20 mouse cellular contexts compared by ENCODE assay signal in genomic region chr12:111787015-111787414, GRCm38 (mm10). TPM values are rescaled to one million over a fixed set of nuclear protein-coding genes. Genes with fewer than 3 reads are reported as not detected.
DNase-seq lines count a peak whose midpoint lies in the region; ATAC-seq and TF ChIP-seq lines count a peak whose summit lies in the region.
"Had no signal": no experiment of that assay in that cellular context is flagged by ENCODE, and none has a peak within 500 bp of the region (broad histone marks: within the 10 kb centered on the region; RNA-seq: fewer than 3 reads in every experiment).

No protein-coding gene starts in this region.

- ATAC-seq in kidney, embryonic 14.5 days (ENCODE audit: low FRiP score, low TSS enrichment) = 0 out of 2 replicates have a peak, but pooled peaks have one; percentile 37
- ATAC-seq in liver, embryonic 13.5 days (ENCODE audit: low read depth) = peak; percentile 74
- ATAC-seq in megakaryocyte progenitor cell, adult 5-6 weeks (replicated peaks; ENCODE audit: poor library complexity) = peak; percentile 87
- ATAC-seq: CD4-positive, CD25-positive, alpha-beta regulatory T cell, adult 4 months; forebrain, embryonic 15.5 days had no signal

- H3K27ac ChIP-seq in kidney, embryonic 14.5 days (ENCODE audit: low read depth, low read length) = no peak overlapping the region
- no peak overlapping the region for H3K27ac ChIP-seq in kidney, adult 2 months (ENCODE audit: insufficient read depth, low read depth, low read length)
- 0 out of 2 replicates have a peak overlapping the region, but pooled peaks have one; percentile 40 for H3K27ac ChIP-seq in liver, embryonic 13.5 days
- H3K27ac ChIP-seq: embryonic facial prominence, embryonic 12.5 days; forebrain, embryonic 15.5 days; heart, embryonic 13.5 days; hindbrain, embryonic 12.5 days had no signal

- H3K27me3 ChIP-seq in kidney, embryonic 14.5 days (ENCODE audit: control insufficient read depth, insufficient read depth, low read length) = no peaks in the 10 kb centered on the region
- H3K27me3 ChIP-seq in kidney, adult 2 months (replicated peaks; ENCODE audit: control insufficient read depth, insufficient read depth, low read length) = no peaks in the 10 kb centered on the region
- no peaks in the 10 kb centered on the region for H3K27me3 ChIP-seq in liver, embryonic 13.5 days
- H3K27me3 ChIP-seq: embryonic facial prominence, embryonic 12.5 days; forebrain, embryonic 15.5 days; heart, embryonic 13.5 days; hindbrain, embryonic 12.5 days had no signal

- no peak overlapping the region for H3K9ac ChIP-seq in kidney, embryonic 14.5 days (ENCODE audit: low read depth, low read length)
- no peak overlapping the region for H3K9ac ChIP-seq in liver, embryonic 13.5 days
- H3K9ac ChIP-seq: embryonic facial prominence, embryonic 12.5 days; forebrain, embryonic 15.5 days; heart, embryonic 13.5 days; hindbrain, embryonic 12.5 days had no signal

- H3K4me2 ChIP-seq in kidney, embryonic 14.5 days (replicated peaks; ENCODE audit: low read depth, low read length) = no peak overlapping the region
- no peak overlapping the region for H3K4me2 ChIP-seq in liver, embryonic 13.5 days
- H3K4me2 ChIP-seq: embryonic facial prominence, embryonic 12.5 days; forebrain, embryonic 15.5 days; heart, embryonic 13.5 days; hindbrain, embryonic 12.5 days had no signal

- no peak overlapping the region for H3K4me3 ChIP-seq in kidney, embryonic 14.5 days (ENCODE audit: low read length)
- H3K4me3 ChIP-seq in kidney, adult 2 months (ENCODE audit: insufficient read depth, low read depth, low read length) = no peak overlapping the region
- no peak overlapping the region for H3K4me3 ChIP-seq in liver, embryonic 13.5 days (replicated peaks)
- H3K4me3 ChIP-seq: embryonic facial prominence, embryonic 12.5 days; forebrain, embryonic 15.5 days; heart, embryonic 13.5 days; hindbrain, embryonic 12.5 days had no signal

- peaks cover 88% of the 10 kb centered on the region for H3K36me3 ChIP-seq in kidney, embryonic 14.5 days (ENCODE audit: control insufficient read depth, insufficient read depth, low read length)
- H3K36me3 ChIP-seq in kidney, adult 2 months (ENCODE audit: control insufficient read depth, insufficient read depth, low read length) = no peaks in the 10 kb centered on the region; the same call in 1 of the 2 replicates
- peaks cover 92% of the 10 kb centered on the region for H3K36me3 ChIP-seq in liver, embryonic 13.5 days

- H3K9me3 ChIP-seq in kidney, embryonic 14.5 days (ENCODE audit: control insufficient read depth, low read length) = no peaks in the 10 kb centered on the region
- no peaks in the 10 kb centered on the region for H3K9me3 ChIP-seq in liver, embryonic 13.5 days (replicated peaks)
- H3K9me3 ChIP-seq: embryonic facial prominence, embryonic 12.5 days; forebrain, embryonic 15.5 days; heart, embryonic 13.5 days; hindbrain, embryonic 12.5 days had no signal

- no peak for TF ChIP-seq CTCF in kidney, adult 2 months (conservative IDR thresholded peaks at IDR 0.05; ENCODE audit: insufficient read depth, insufficient read length, low read depth, low read length)

- no peak for TF ChIP-seq POLR2A in kidney, adult 2 months (IDR thresholded peaks at IDR 0.05; ENCODE audit: low read depth, low read length)

- H3K4me1 ChIP-seq in kidney, embryonic 14.5 days (ENCODE audit: control insufficient read depth, insufficient read depth, low read length) = no peaks in the 10 kb centered on the region
- H3K4me1 ChIP-seq in kidney, adult 2 months (ENCODE audit: control insufficient read depth, insufficient read depth, low read length) = peaks cover 21% of the 10 kb centered on the region; the same call in 1 of the 2 replicates
- H3K4me1 ChIP-seq in liver, embryonic 13.5 days (replicated peaks) = peaks cover 54% of the 10 kb centered on the region
- H3K4me1 ChIP-seq: embryonic facial prominence, embryonic 12.5 days; hindbrain, embryonic 12.5 days had no signal

- no peak for DNase-seq in kidney, adult 2 months
- peak; percentile 17 for DNase-seq in c-Kit-positive CD71-positive TER-119-positive erythroid progenitor cells, embryonic 14.5 days (ENCODE audit: low spot score)
- DNase-seq in liver, embryonic 13.5 days = peak; percentile 44
- DNase-seq in right cerebral cortex, postnatal 14 days = no peak
- no peak for DNase-seq in neural tube, embryonic 10.5 days (ENCODE audit: extremely low spot score, low spot score)
- no peak for DNase-seq in cerebellum, adult 11 months
- DNase-seq: adrenal gland, postnatal 14 days; B cell, adult 2 months; cerebellum, adult 8-10 months; cerebellum, postnatal 14 days; gastrocnemius, postnatal 36 days; heart, adult 11 months; heart, postnatal 36 days had no signal

- WGBS in kidney, embryonic 14.5 days = 96% methylated on average over 6 of the region's 6 CpGs
- WGBS in kidney, adult 2 months = 97% methylated on average over 6 of the region's 6 CpGs
- WGBS in liver, embryonic 13.5 days (ENCODE audit: insufficient replicate concordance) = 36% methylated on average over 6 of the region's 6 CpGs

RNA-seq across cellular contexts. Expression of gene Xrcc3, which starts 26.7 kb away (rescaled TPM):
- 11.2 and 20.3 TPM in 2 replicates for polyA plus RNA-seq in kidney, embryonic 14.5 days (2014; fragmentation: Nextera tagmentation; extraction: Ambion mirVana)
- polyA plus RNA-seq in kidney, adult 2 months (2012; rRNA removed) = 5.3 and 6.0 TPM in 2 replicates
- 3.9 and 5.1 TPM in 2 replicates for polyA plus RNA-seq in liver, embryonic 13.5 days (2015; fragmentation: Nextera tagmentation; extraction: Ambion mirVana)
- total RNA-seq in megakaryocyte progenitor cell, adult 5-6 weeks (2015) = 8.8 and 14.8 TPM in 2 replicates
- total RNA-seq in megakaryocyte progenitor cell, adult 5-6 weeks (2017) = 8.2 and 15.1 TPM in 2 replicates

RNA-seq across cellular contexts. Expression of gene Zfyve21, which starts 27.0 kb away (rescaled TPM):
- 110 and 113 TPM in 2 replicates for polyA plus RNA-seq in kidney, embryonic 14.5 days (2014; fragmentation: Nextera tagmentation; extraction: Ambion mirVana)
- polyA plus RNA-seq in kidney, adult 2 months (2012; rRNA removed) = 97.0 and 105 TPM in 2 replicates
- 53.3 and 54.7 TPM in 2 replicates for polyA plus RNA-seq in liver, embryonic 13.5 days (2015; fragmentation: Nextera tagmentation; extraction: Ambion mirVana)
- 7.5 and 8.7 TPM in 2 replicates for total RNA-seq in megakaryocyte progenitor cell, adult 5-6 weeks (2015)
- 7.5 and 9.6 TPM in 2 replicates for total RNA-seq in megakaryocyte progenitor cell, adult 5-6 weeks (2017)

RNA-seq across cellular contexts. Expression of gene Klc1, which starts 28.4 kb away (rescaled TPM):
- polyA plus RNA-seq in kidney, embryonic 14.5 days (2014; fragmentation: Nextera tagmentation; extraction: Ambion mirVana) = 76.4 and 91.6 TPM in 2 replicates
- 40.3 and 44.3 TPM in 2 replicates for polyA plus RNA-seq in kidney, adult 2 months (2012; rRNA removed)
- 22.5 and 24.0 TPM in 2 replicates for polyA plus RNA-seq in liver, embryonic 13.5 days (2015; fragmentation: Nextera tagmentation; extraction: Ambion mirVana)
- 20.8 and 24.1 TPM in 2 replicates for total RNA-seq in megakaryocyte progenitor cell, adult 5-6 weeks (2015)
- total RNA-seq in megakaryocyte progenitor cell, adult 5-6 weeks (2017) = 37.9 and 76.1 TPM in 2 replicates

Comparison
In these comparisons a context has a peak if more than half of its experiments do, and no peak if none do; other contexts are left out.
1. ATAC-seq: peak in every context shown above with its lines; median percentile 87 in megakaryocyte progenitor cell, adult 5-6 weeks; 74 in liver, embryonic 13.5 days; 37 in kidney, embryonic 14.5 days.
2. DNase-seq: peak in c-Kit-positive CD71-positive TER-119-positive erythroid progenitor cells, embryonic 14.5 days (single experiment) and liver, embryonic 13.5 days (single experiment); none in kidney, adult 2 months (single experiment), right cerebral cortex, postnatal 14 days (single experiment), neural tube, embryonic 10.5 days (single experiment) and cerebellum, adult 11 months (single experiment).